In the genomic region with DNA sequence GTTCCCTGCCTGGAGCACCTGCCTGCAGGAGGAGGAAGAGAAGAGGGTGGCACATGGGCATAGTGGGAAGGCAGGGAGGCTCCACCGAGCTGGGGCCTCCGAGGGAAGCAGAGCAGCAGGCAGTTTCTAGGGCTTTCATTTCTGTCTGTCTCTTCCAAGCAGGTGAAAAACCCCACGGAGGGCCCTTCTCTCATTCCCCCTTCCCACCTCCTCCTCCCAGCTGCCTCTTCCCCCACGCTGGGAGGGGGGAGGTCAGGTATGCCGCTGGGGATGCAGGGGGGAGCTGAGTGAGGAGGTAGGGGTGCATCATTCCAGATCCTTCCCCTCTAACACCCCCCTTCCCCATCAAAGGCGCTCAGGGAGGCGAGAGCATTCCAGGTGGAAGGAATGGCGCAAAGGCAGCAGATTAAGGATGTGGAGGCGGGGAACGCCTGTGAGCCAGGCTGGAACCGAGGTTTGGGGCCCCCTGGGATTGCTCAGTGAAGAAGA, we compare ENCODE assay signal across 9 mouse cellular contexts. TPM values are rescaled to one million over a fixed set of nuclear protein-coding genes. Genes with fewer than 3 reads are reported as not detected.
DNase-seq lines count a peak whose midpoint lies in the region; ATAC-seq lines count a peak whose summit lies in the region.
"Had no signal": no experiment of that assay in that cellular context is flagged by ENCODE, and none has a peak within 500 bp of the region (broad histone marks: within the 10 kb centered on the region; RNA-seq: fewer than 3 reads in every experiment).

No protein-coding gene starts in this region.

- 0 out of 2 replicates have a peak overlapping the region, but pooled peaks have one; percentile 29 for H3K4me2 ChIP-seq in lung, embryonic 16.5 days (ENCODE audit: low read depth, low read length)
- H3K4me2 ChIP-seq in intestine, embryonic 16.5 days (ENCODE audit: low read depth, low read length): no peak overlapping the region
- H3K4me2 ChIP-seq in stomach, embryonic 16.5 days (ENCODE audit: low read depth, low read length): peak overlapping the region; percentile 17; the same call in 1 of the 2 replicates

- H3K9ac ChIP-seq in lung, embryonic 16.5 days (ENCODE audit: low read length): peak overlapping the region; percentile 32
- H3K9ac ChIP-seq in intestine, embryonic 16.5 days (ENCODE audit: low read depth, low read length): 0 out of 2 replicates have a peak overlapping the region, but pooled peaks have one; percentile 20
- H3K9ac ChIP-seq in stomach, embryonic 16.5 days (ENCODE audit: low read length): no peak overlapping the region; the same call in 1 of the 2 replicates

- H3K4me1 ChIP-seq in lung, embryonic 16.5 days (replicated peaks; ENCODE audit: control insufficient read depth, insufficient read depth, low read length): peaks cover 39% of the 10 kb centered on the region
- H3K4me1 ChIP-seq in intestine, embryonic 16.5 days (ENCODE audit: control insufficient read depth, insufficient read depth, low read length): peaks cover 34% of the 10 kb centered on the region
- peaks cover 41% of the 10 kb centered on the region for H3K4me1 ChIP-seq in stomach, embryonic 16.5 days (ENCODE audit: control insufficient read depth, insufficient read depth, low read length)

- peaks cover 5% of the 10 kb centered on the region for H3K9me3 ChIP-seq in lung, embryonic 16.5 days (ENCODE audit: control insufficient read depth, low read length)
- no peaks in the 10 kb centered on the region for H3K9me3 ChIP-seq in intestine, embryonic 16.5 days (ENCODE audit: control insufficient read depth, low read length)
- H3K9me3 ChIP-seq in stomach, embryonic 16.5 days (replicated peaks; ENCODE audit: control insufficient read depth, low read length): no peaks in the 10 kb centered on the region

- no peaks in the 10 kb centered on the region for H3K27me3 ChIP-seq in lung, embryonic 16.5 days (ENCODE audit: control insufficient read depth, insufficient read depth, low read depth, low read length)
- no peaks in the 10 kb centered on the region for H3K27me3 ChIP-seq in intestine, embryonic 16.5 days (replicated peaks; ENCODE audit: control insufficient read depth, insufficient read depth, low read length)
- no peaks in the 10 kb centered on the region for H3K27me3 ChIP-seq in stomach, embryonic 16.5 days (ENCODE audit: control insufficient read depth, insufficient read depth, low read length)

- WGBS in lung, embryonic 16.5 days: 13% methylated on average over 10 of the region's 11 CpGs
- 16% methylated on average over 10 of the region's 11 CpGs for WGBS in intestine, embryonic 16.5 days
- 12% methylated on average over 11 of the region's 11 CpGs for WGBS in stomach, embryonic 16.5 days

- H3K27ac ChIP-seq in lung, embryonic 16.5 days (ENCODE audit: low read length): peak overlapping the region; percentile 27; the same call in 1 of the 2 replicates
- no peak overlapping the region for H3K27ac ChIP-seq in intestine, embryonic 16.5 days (ENCODE audit: low read length)
- peak overlapping the region; percentile 41; the same call in 1 of the 2 replicates for H3K27ac ChIP-seq in stomach, embryonic 16.5 days (ENCODE audit: low read length)

- DNase-seq in frontal cortex, postnatal 25 days (ENCODE audit: low spot score in 2 of 2): no peak
- no peak for DNase-seq in lung, postnatal 36 days
- DNase-seq in urinary bladder, postnatal 10 days (ENCODE audit: low spot score): no peak
- no peak for DNase-seq in adrenal gland, postnatal 36 days
- DNase-seq: cerebellum, postnatal 14 days had no signal

- no peaks in the 10 kb centered on the region for H3K36me3 ChIP-seq in lung, embryonic 16.5 days (ENCODE audit: control insufficient read depth, insufficient read depth, low read length)
- H3K36me3 ChIP-seq in intestine, embryonic 16.5 days (ENCODE audit: control insufficient read depth, insufficient read depth, low read length): no peaks in the 10 kb centered on the region
- no peaks in the 10 kb centered on the region for H3K36me3 ChIP-seq in stomach, embryonic 16.5 days (ENCODE audit: control insufficient read depth, insufficient read depth, low read length)

- peak; percentile 76 for ATAC-seq in frontal cortex, adult (ENCODE audit: low TSS enrichment)
- no peak for ATAC-seq in lung, embryonic 16.5 days (ENCODE audit: low read depth)
- no peak for ATAC-seq in intestine, embryonic 16.5 days
- no peak for ATAC-seq in stomach, embryonic 16.5 days (ENCODE audit: insufficient read depth, low FRiP score)

- H3K4me3 ChIP-seq in lung, embryonic 16.5 days (ENCODE audit: low read length): no peak overlapping the region
- no peak overlapping the region for H3K4me3 ChIP-seq in intestine, embryonic 16.5 days (ENCODE audit: low read length)
- no peak overlapping the region for H3K4me3 ChIP-seq in stomach, embryonic 16.5 days (replicated peaks; ENCODE audit: low read length)

RNA-seq across cellular contexts. Expression of a gene that starts 9.4 kb away (rescaled TPM):
- polyA plus RNA-seq in lung, embryonic 16.5 days (2015; fragmentation: Nextera tagmentation; extraction: Ambion mirVana): 140 and 144 TPM in 2 replicates
- polyA plus RNA-seq in intestine, embryonic 16.5 days (2015; fragmentation: Nextera tagmentation; extraction: Ambion mirVana): 76.9 and 81.9 TPM in 2 replicates
- 84.3 and 98.6 TPM in 2 replicates for polyA plus RNA-seq in stomach, embryonic 16.5 days (2015; fragmentation: Nextera tagmentation; extraction: Ambion mirVana)
- total RNA-seq in adrenal gland, postnatal 36 days (2021): 100 to 1,000 TPM; 122 to 132 TPM
